Mouse (Mus musculus): ENCODE data around the gene Col4a4. TPM values are rescaled to one million over a fixed set of nuclear protein-coding genes. Genes with fewer than 3 reads are reported as not detected.

Col4a4 gene
- not detected in 4 replicates for total RNA-seq (2023; ENCODE audit: inconsistent age)

DNA sequence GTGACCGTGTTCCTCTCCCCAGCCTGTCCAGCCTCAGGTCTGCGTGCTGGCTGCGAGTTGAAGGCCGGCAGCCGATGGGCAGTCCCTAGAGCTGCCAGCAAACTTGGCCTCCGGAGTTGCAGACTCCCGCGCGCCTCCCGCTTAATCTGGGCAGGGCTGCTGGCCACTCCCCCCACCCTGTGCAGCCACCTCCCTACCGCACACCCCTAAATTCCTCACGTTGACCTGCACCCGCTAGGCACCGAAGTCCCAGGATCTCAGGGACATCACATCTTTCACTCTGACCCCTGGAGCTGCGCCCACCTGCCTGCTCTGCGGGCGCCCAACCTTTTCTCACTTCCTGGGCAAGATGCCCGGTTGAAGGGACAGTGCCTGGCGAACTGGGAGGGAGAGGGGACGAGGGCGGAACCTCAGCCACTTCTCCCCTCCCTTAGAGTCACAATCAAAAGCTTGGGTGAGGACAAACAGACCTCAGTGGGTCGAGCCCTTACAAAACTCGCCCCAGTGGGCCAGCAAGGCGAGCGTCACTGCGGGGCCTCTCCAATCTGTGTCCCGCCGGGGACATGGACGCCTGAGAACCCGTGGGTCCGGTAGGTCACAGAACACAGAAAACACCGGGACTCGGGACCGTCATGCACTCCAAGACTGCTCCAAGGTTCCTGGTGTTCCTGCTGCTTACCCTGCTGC is at the start of gene Col4a4, which contains the start of gene Col4a3:
Gene Col4a4, minus strand, starts transcription at position 137 of the 687 bp plus-strand sequence.
Gene Col4a3, plus strand, starts transcription at position 209 of the 687 bp plus-strand sequence.

Other genes with a start within 250 kb of the Col4a4 start
- not detected in 4 replicates for gene Col4a3, start 72 bp upstream of the Col4a4 start, total RNA-seq (2023; ENCODE audit: inconsistent age)
- gene Mff, start 138.0 kb upstream of the Col4a4 start, total RNA-seq (2023; ENCODE audit: inconsistent age) = 90.3 to 120 TPM (median 113 TPM) in 4 replicates
- gene Tm4sf20, start 181.6 kb upstream of the Col4a4 start, total RNA-seq (2023; ENCODE audit: inconsistent age) = not detected in 4 replicates
- gene Gm47791, start 184.4 kb upstream of the Col4a4 start, total RNA-seq (2023; ENCODE audit: inconsistent age) = not detected in 4 replicates